Mouse (Mus musculus) C2C12 (cell line): ENCODE results near the gene Inpp5f. TPM values are rescaled to one million over a fixed set of nuclear protein-coding genes. Genes with fewer than 3 reads are reported as not detected.
"Not testable (repeated sequence)": the region's sequence is repeated elsewhere in the genome, so short reads cannot be mapped to it uniquely, and the experiment has no call there.

Experiments used
- H3K27me3 ChIP-seq: one replicate; pipeline ENCODE4 v1.6.1; 2011; ENCODE audit not compliant: control insufficient read depth, insufficient read depth, insufficient read length
- H3K36me3 ChIP-seq: one replicate; pipeline ENCODE4 v1.6.1; 2011; ENCODE audit not compliant: control insufficient read depth, insufficient read depth
- H3K4me3 ChIP-seq: one replicate; pipeline ENCODE4 v1.5.1; 2011; ENCODE audit warnings: mild to moderate bottlenecking, control low read depth; ENCODE audit not compliant: poor library complexity, insufficient read depth, severe bottlenecking
- H3K79me2 ChIP-seq: one replicate; pipeline ENCODE4 v1.6.1; 2011; ENCODE audit not compliant: control insufficient read depth, insufficient read depth
- H3K79me3 ChIP-seq: one replicate; pipeline ENCODE4 v1.6.1; 2011; ENCODE audit warnings: low read depth, control low read depth
- H3ac ChIP-seq: one replicate; pipeline ENCODE3; 2011; ENCODE audit warnings: low read depth; ENCODE audit not compliant: control insufficient read depth, insufficient read length
- CEBPB ChIP-seq: IDR thresholded peaks from one replicate; pipeline ENCODE4 v1.6.1; 2011; ENCODE audit warnings: low read depth, mild to moderate bottlenecking, control low read depth, moderate library complexity
- CTCF ChIP-seq: IDR thresholded peaks from one replicate; pipeline ENCODE4 v1.5.1; 2011; ENCODE audit not compliant: control insufficient read depth, insufficient read depth, insufficient read length
- FOSL1 ChIP-seq: IDR thresholded peaks from one replicate; pipeline ENCODE4 v1.8.0; 2011; ENCODE audit warnings: mild to moderate bottlenecking, low read length; ENCODE audit not compliant: poor library complexity, insufficient read depth, severe bottlenecking
- MAX ChIP-seq: IDR thresholded peaks from one replicate; pipeline ENCODE4 v1.6.1; 2011; ENCODE audit warnings: mild to moderate bottlenecking, control low read depth
- MYOD1 ChIP-seq: IDR thresholded peaks from one replicate; pipeline ENCODE4 v1.6.1; 2011; ENCODE audit warnings: low read depth; ENCODE audit not compliant: control insufficient read depth, insufficient read length
- MYOG ChIP-seq: IDR thresholded peaks from one replicate; pipeline ENCODE4 v1.6.1; 2011; ENCODE audit not compliant: control insufficient read depth, insufficient read length; ENCODE audit errors: extremely low read depth
- USF1 ChIP-seq: IDR thresholded peaks from one replicate; pipeline ENCODE4 v1.6.1; 2011; ENCODE audit warnings: low read depth, mild to moderate bottlenecking, control low read depth, moderate library complexity
- polyA plus RNA-seq: library from polyadenylated mRNA; unstranded; fragments of >200 nt; fragmentation: generic; extraction: Trizol; gene quantifications from one replicate; pipeline ENCODE4 v1.2.1, GENCODE M21; 2012; ENCODE audit warnings: missing spikeins

Inpp5f gene
- polyA plus RNA-seq, 1 experiment, result 6.1 TPM

DNA sequence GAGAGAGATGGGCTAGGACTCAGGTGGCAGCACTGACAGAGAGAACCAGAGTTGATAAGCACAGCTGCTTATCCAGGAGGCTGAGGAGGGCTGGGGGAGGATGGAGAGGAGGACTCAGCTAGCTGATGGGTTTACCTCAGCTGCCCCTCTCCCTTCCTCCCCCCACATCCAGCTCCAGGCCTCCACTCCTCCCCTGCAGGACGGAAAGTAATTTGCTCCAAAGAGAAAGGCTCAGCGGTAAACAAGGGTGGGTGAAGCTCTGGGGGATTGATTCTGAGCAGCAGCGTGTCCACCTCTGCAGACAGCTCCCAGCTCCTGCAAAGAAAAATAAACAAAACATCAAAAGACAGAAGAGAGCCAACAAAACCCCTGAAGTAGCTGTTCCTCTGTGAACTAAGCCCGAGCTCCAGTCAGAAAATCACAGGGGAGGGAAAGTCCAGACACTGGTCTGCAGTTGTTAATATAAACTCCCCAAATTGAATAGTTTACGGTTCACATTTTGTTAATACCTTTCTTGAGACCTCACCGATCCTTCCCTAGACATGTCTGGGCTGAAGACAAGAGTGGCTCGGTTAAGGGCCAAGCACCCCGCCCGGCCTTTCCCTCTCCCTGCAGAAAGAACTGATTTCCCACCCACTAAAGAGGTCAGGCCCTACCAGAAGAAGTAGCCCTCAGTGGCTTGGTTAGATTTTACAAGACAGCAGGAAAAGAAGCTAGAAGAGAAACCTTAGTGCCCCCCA lies 19.6 kb upstream of the Inpp5f start:
- Histone ChIP-seq H3K4me3 (no peak overlapping the region), H3K79me3 (no peaks in the 10 kb centered on the region), H3K27me3 (no peaks in the 10 kb centered on the region), H3ac (no peak overlapping the region), H3K36me3 (no peaks in the 10 kb centered on the region), H3K79me2 (no peaks in the 10 kb centered on the region)
- TF ChIP-seq MYOD1 (no peak), CEBPB (no peak), MAX (no peak), USF1 (no peak), FOSL1 (no peak), CTCF (no peak), MYOG (no peak)

DNA sequence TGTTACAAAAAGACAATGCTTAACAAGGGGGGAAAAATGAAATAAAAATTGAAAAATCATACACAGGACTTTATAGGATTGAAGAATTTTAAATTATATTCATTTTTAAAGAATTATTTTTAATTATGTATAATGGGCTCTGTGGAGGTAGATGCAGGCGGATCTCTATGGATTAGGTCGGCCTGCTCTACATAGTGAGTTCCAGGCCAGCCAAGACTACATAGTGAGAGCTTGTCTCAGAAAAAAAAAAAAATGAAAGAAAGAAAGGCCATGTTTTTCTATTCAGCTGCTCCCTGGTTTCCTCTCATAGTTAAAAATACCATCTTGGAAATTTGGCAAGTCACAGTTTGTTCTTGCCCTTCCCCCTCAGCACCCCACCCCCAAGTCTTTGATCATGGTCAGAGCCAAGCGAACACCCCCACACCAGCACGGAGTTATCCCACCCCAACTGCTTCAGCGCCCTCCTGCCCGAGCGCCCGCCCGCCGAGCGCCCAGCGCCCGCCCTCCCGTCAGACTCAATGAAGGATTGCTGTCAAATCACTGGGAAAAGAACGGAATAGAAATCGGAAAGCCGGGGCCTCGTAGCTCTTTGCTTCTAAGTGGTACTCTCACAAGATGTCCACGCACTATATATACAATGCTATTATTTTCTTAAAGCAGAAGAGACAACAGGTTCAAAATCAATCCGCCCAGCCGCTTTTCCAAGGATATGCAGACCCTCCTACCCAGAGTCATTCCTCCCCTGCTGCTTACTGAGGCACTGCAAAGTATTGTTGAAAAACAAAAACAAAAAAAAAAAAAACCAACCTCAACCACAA lies 18.8 kb upstream of the Inpp5f start:
- H3ac ChIP-seq, result no peak overlapping the region
- H3K79me3 ChIP-seq, result no peaks in the 10 kb centered on the region
- no peak for TF ChIP-seq FOSL1
- no peak for TF ChIP-seq USF1
- no peak for TF ChIP-seq MYOG
- no peak for TF ChIP-seq CTCF
- TF ChIP-seq CEBPB, result no peak
- TF ChIP-seq MAX, result no peak
- no peak for TF ChIP-seq MYOD1
- no peaks in the 10 kb centered on the region for H3K36me3 ChIP-seq
- H3K4me3 ChIP-seq, result no peak overlapping the region
- H3K27me3 ChIP-seq, result no peaks in the 10 kb centered on the region
- no peaks in the 10 kb centered on the region for H3K79me2 ChIP-seq

DNA sequence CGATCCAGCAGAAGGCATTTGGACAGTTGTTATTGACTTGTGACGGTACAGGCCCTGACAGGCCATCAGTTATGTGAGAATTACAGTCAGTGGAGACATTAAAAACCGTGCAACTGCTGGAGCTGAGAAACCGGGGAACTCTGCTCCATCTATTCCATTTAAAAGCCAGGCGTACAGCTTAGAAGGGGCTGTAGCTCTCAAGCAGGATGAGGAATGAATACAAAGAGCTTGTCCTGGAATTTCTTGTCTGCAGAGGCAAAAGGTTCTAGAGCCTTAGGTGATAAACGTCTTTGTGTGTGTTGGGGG lies 18.2 kb upstream of the Inpp5f start:
- no peaks in the 10 kb centered on the region for H3K36me3 ChIP-seq
- H3K4me3 ChIP-seq, result no peak overlapping the region
- H3K79me2 ChIP-seq, result no peaks in the 10 kb centered on the region
- TF ChIP-seq CEBPB (no peak), MAX (no peak), CTCF (no peak)
- no peaks in the 10 kb centered on the region for H3K27me3 ChIP-seq
- no peak overlapping the region for H3ac ChIP-seq
- no peaks in the 10 kb centered on the region for H3K79me3 ChIP-seq

DNA sequence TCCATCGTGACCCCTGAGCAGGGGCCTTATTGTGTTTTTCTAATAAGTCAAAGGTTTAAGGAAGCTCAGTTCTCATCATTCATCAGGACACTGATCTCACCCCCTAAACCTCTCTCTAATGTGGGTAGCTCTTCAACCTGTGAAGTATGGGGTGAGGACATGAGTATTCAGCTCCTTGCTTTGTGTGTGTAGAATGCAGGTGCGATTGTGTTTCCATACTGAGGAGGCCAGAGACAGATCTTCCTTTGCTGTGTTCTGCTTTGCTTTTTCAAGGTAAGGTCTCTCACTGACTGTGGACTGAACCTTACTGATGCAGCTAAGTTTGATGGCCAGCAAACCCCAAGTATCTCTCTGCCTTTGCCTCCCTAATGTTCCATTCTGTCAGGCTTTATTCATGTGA lies 14.9 kb upstream of the Inpp5f start:
- Histone ChIP-seq H3K36me3 (no peaks in the 10 kb centered on the region), H3K4me3 (no peak overlapping the region), H3ac (no peak overlapping the region), H3K79me2 (no peaks in the 10 kb centered on the region), H3K79me3 (no peaks in the 10 kb centered on the region), H3K27me3 (no peaks in the 10 kb centered on the region)
- no peak for TF ChIP-seq CEBPB
- TF ChIP-seq CTCF, result no peak
- no peak for TF ChIP-seq FOSL1
- no peak for TF ChIP-seq MYOG
- TF ChIP-seq USF1, result no peak
- TF ChIP-seq MYOD1, result no peak
- no peak for TF ChIP-seq MAX

DNA sequence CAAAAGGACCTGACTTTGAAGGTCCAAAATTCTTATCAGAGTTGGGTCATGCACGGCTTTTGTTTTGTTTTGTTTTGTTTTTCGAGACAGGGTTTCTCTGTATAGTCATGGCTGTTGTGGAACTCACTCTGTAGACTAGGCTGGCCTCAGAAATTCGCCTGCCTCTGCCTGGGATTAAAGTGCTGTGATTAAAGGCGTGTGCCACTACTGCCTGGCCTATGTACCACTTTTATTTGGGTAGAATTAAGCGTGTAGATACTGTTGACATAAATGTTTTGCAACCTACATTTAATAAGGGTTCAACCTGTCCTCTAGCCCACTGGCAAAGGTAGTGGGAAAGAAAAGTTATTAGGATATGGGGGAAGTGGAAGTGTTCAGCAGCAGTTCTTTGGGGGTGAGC lies 12.1 kb upstream of the Inpp5f start:
- Histone ChIP-seq H3K79me2 (no peaks in the 10 kb centered on the region), H3K79me3 (no peaks in the 10 kb centered on the region), H3ac (no peak overlapping the region), H3K36me3 (no peaks in the 10 kb centered on the region), H3K27me3 (no peaks in the 10 kb centered on the region), H3K4me3 (no peak overlapping the region)
- TF ChIP-seq USF1 (no peak), MYOG (no peak), CTCF (no peak), MYOD1 (no peak), CEBPB (no peak), MAX (no peak), FOSL1 (no peak)

DNA sequence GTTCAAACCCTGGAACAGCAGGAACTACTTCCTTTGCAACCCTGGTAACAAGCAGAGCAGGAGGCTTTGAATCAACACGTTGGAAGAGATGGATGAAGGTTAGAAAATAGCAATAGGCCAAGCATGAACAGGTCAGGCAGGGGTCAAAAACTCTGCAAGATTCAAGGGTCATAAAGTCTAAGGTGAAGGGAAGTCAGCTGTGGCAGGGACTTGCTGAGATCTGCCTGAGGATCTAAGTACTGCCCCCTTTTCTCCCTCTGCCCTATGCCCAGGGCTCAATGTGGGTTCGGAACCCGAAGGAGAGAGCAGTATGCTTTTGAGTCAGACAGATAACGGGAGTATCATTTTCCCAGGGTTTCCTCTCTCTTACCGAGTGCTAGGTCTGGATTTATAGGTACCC lies 9.3 kb upstream of the Inpp5f start:
- Histone ChIP-seq H3K79me3 (no peaks in the 10 kb centered on the region), H3K36me3 (no peaks in the 10 kb centered on the region), H3K27me3 (no peaks in the 10 kb centered on the region), H3K4me3 (no peak overlapping the region), H3K79me2 (no peaks in the 10 kb centered on the region), H3ac (no peak overlapping the region)
- TF ChIP-seq USF1 (no peak), MAX (no peak), MYOD1 (no peak), MYOG (no peak), CEBPB (no peak), FOSL1 (no peak), CTCF (no peak)

DNA sequence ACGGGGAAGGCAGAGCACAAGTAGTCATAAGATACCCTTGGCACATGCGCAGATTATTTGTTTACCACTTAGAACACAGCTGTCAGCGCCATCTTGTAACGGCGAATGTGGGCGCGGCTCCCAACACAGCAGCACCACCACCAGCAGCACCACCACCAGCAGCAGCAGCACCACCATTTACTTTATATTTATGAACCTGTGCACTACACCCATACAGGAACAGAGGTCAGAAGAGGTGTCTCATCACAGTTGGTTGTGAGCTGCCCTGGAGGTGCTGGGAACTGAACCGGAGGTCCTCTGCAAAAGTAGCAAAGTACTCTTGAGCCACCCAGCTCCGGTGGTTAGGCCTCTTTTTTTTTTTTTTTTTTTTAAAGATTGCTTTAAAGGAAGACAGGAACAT lies 1.2 kb upstream of the Inpp5f start:
- not testable (repeated sequence) for H3K36me3 ChIP-seq, H3K4me3 ChIP-seq, H3K27me3 ChIP-seq, H3ac ChIP-seq
- Histone ChIP-seq H3K79me3 (peaks cover 12% of the 10 kb centered on the region), H3K79me2 (peaks cover 32% of the 10 kb centered on the region)
